Mouse (Mus musculus) heart, embryonic 11.5 days (tissue): ENCODE data around the gene Iqschfp. TPM values are rescaled to one million over a fixed set of nuclear protein-coding genes. Genes with fewer than 3 reads are reported as not detected.

Experiments used
- ATAC-seq: fragments of 200-750 bp; cut with Nextera tagmentation; replicated peaks from 2 replicates; pipeline ENCODE4 v1.8.0; 2017; ENCODE audit warnings: moderate library complexity; ENCODE audit not compliant: insufficient number of reproducible peaks, low FRiP score, low TSS enrichment
- H3K27ac ChIP-seq: fragments of 300-500 bp; sonication (generic); 2 replicates; pipeline ENCODE4 v1.5.1; 2014; ENCODE audit warnings: mild to moderate bottlenecking, low read depth, low read length
- H3K27me3 ChIP-seq: fragments of 300-500 bp; sonication (generic); 2 replicates; pipeline ENCODE4 v1.6.1; 2014; ENCODE audit warnings: mild to moderate bottlenecking, low read length, mixed read lengths; ENCODE audit not compliant: control insufficient read depth, insufficient read depth
- H3K36me3 ChIP-seq: fragments of 300-500 bp; sonication (generic); 2 replicates; pipeline ENCODE4 v1.6.1; 2014; ENCODE audit warnings: mild to moderate bottlenecking, low read length, moderate library complexity, mixed read lengths; ENCODE audit not compliant: control insufficient read depth, insufficient read depth
- H3K4me1 ChIP-seq: fragments of 300-500 bp; sonication (generic); 2 replicates; pipeline ENCODE4 v1.6.1; 2014; ENCODE audit warnings: low read length; ENCODE audit not compliant: control insufficient read depth, insufficient read depth
- H3K4me2 ChIP-seq: fragments of 300-500 bp; sonication (generic); 2 replicates; pipeline ENCODE4 v1.6.1; 2014; ENCODE audit warnings: mild to moderate bottlenecking, moderate library complexity
- H3K4me3 ChIP-seq: fragments of 300-500 bp; sonication (generic); 2 replicates; pipeline ENCODE4 v1.5.1; 2014; ENCODE audit warnings: low read depth, low read length
- H3K9ac ChIP-seq: fragments of 300-500 bp; sonication (generic); 2 replicates; pipeline ENCODE4 v1.6.1; 2014; ENCODE audit warnings: mild to moderate bottlenecking, low read depth, low read length, moderate library complexity
- H3K9me3 ChIP-seq: fragments of 300-500 bp; sonication (generic); replicated peaks from 2 replicates; pipeline ENCODE4 v1.6.1; 2016; ENCODE audit warnings: low read length; ENCODE audit not compliant: control insufficient read depth
- WGBS: fragments of 180-500 bp; shearing (Covaris S2); extraction: QIAGEN DNeasy Blood & Tissue Kit; methylation state at CpG from one replicate; pipeline ENCODE4 v1.1.7; 2014; ENCODE audit not compliant: insufficient replicate concordance; 5-methylcytosine and 5-hydroxymethylcytosine counted together
- polyA plus RNA-seq: library from polyadenylated mRNA; unstranded; fragments of >200 nt; fragmentation: Nextera tagmentation; extraction: Ambion mirVana; gene quantifications from 2 replicates; pipeline ENCODE4 v1.2.1, GENCODE M21; 2014

Gene Iqschfp
- polyA plus RNA-seq, 1 experiment from 2014 or later = 0.26 TPM

DNA sequence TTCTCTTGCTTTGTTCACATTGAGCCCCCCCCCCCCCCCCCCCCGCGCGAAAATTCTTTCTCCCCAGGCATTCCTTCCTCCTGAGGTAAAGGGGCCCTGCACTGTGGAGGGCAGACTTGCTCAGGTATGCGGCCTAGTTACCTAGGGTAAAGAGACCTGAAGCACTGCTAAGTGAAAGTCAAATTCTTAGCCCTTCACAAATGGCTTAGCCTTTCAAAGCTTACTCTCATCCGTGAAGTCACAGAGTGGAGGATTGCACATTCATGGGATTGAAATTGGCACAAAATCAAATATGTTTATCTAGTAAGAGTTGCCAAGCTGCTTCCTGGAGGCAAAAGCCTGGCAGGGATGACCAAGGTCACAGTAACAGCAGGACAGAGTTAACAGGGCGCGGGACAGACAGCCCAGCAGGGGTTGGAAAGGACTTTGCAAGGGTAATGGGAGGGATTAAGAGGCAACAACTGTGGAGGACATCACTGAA is 642.6 kb downstream of the Iqschfp start:
- H3K27ac ChIP-seq = peak overlapping the region; percentile 75
- no peaks in the 10 kb centered on the region for H3K27me3 ChIP-seq
- H3K9me3 ChIP-seq = no peaks in the 10 kb centered on the region
- no peak overlapping the region for H3K4me3 ChIP-seq
- peak; percentile 47; the same call in 1 of the 2 replicates for ATAC-seq
- H3K4me2 ChIP-seq = no peak overlapping the region
- peak overlapping the region; percentile 46; the same call in 1 of the 2 replicates for H3K9ac ChIP-seq
- H3K36me3 ChIP-seq = no peaks in the 10 kb centered on the region
- 19% methylated on average over 5 of the region's 7 CpGs for WGBS
- H3K4me1 ChIP-seq = peaks cover 24% of the 10 kb centered on the region

DNA sequence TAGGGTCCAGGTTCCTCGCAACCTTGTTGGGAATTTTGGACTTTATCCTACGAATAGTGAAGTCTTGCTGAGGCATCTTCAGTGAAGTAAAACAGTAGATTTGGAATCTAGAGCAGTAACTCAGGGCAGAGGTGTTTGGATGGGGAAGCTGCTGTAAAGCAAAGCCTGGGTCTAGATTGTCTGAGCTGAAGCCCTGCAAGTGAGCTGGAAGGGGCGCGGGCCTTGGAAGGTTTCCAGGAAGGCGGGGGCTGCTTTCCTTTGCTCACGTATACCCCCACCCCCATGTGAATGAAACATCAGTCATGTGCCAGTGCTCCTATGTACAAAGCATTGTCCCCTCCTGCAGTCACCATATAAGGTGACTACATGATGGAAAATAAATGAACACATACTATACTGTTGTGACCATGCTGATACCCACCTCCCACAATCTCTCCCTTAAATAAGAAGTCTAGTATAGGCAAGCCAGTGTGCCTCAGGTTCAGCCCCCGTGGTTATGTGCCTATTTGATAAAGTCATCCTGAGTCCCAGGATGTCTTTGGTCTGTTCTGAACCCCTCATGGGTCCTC is 643.2 kb downstream of the Iqschfp start:
- ATAC-seq = peak; percentile 36; the same call in 1 of the 2 replicates
- Histone ChIP-seq H3K4me2 (no peak overlapping the region), H3K9me3 (no peaks in the 10 kb centered on the region), H3K27ac (peak overlapping the region; percentile 75), H3K4me3 (no peak overlapping the region), H3K9ac (no peak overlapping the region), H3K4me1 (peaks cover 27% of the 10 kb centered on the region), H3K27me3 (no peaks in the 10 kb centered on the region), H3K36me3 (no peaks in the 10 kb centered on the region)
- WGBS = 69% methylated on average over 7 of the region's 7 CpGs

DNA sequence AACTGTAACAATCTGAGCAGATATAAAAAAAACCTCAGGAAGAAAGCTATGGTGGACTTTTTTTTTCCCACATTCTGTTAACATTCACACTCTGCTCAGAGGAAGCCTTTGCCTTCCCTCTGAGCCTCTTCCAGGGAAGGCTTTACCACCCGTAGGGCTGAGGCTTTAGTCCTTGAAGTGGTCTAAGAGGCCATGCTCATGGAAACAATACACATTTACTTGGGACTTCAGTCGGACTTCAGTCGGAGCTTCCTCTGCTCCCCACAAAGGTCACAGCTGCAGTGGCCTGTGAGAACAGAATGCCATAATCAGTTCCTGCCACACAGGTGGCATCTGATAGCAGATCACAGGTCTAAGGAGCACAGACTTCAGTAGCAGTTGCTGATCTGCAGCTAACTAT is 644.0 kb downstream of the Iqschfp start:
- WGBS = 59% methylated on average over 3 of the region's 3 CpGs
- no peaks in the 10 kb centered on the region for H3K36me3 ChIP-seq
- H3K27me3 ChIP-seq = no peaks in the 10 kb centered on the region
- no peaks in the 10 kb centered on the region for H3K9me3 ChIP-seq
- no peak overlapping the region for H3K27ac ChIP-seq
- H3K4me2 ChIP-seq = no peak overlapping the region
- ATAC-seq = no peak
- H3K4me1 ChIP-seq = peaks cover 27% of the 10 kb centered on the region
- H3K4me3 ChIP-seq = no peak overlapping the region
- no peak overlapping the region for H3K9ac ChIP-seq

DNA sequence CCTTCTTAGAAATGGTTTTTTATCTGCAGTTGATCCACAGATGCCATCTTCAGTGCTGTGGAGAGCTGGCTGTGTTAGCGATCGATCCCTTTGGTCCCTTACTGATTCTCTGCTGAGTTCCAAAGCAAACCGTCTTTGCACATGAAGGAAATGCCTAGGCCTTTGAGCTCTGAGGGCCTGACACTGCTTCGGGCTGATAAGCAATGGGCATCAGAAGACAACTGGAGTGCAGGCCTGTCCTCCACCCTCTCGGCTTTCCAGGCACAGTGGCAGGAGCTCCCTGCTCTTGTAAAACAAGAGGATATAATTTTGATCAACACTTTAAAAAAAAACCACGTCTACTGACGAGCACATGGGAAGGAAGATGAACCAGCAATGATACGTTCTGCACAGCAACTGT is 649.7 kb downstream of the Iqschfp start:
- peaks cover 20% of the 10 kb centered on the region for H3K4me1 ChIP-seq
- H3K27me3 ChIP-seq = no peaks in the 10 kb centered on the region
- H3K4me2 ChIP-seq = no peak overlapping the region
- H3K4me3 ChIP-seq = no peak overlapping the region
- no peaks in the 10 kb centered on the region for H3K9me3 ChIP-seq
- no peak overlapping the region for H3K9ac ChIP-seq
- 53% methylated on average over 8 of the region's 8 CpGs for WGBS
- no peak overlapping the region for H3K27ac ChIP-seq
- H3K36me3 ChIP-seq = no peaks in the 10 kb centered on the region
- no peak for ATAC-seq

DNA sequence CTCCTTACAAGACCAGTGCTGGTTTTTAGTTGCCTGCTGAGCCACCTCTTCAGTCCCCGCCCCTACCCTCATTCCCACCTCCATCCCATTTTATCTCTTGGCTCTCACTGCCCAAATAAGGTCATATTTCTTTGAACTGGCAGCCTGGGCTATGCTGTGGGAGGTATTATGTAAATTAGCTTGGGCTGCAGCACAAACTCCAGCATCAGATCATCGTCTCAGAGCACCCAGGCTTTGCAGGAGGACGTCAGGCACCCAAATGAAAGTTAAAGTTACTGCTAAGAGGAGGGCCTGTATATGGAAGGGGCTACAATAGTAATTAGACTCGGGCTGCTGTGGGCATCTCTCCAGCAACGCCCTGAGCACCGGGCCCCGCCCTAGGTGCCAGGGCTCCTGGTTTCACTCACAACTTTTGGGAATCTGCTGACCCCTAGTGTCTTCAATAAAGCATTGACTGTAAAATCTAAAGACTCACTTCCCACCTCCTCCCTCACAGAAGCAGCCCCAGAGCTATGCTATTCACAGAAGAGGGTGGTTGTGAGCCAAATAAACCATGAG is 651.0 kb downstream of the Iqschfp start:
- H3K36me3 ChIP-seq = no peaks in the 10 kb centered on the region
- H3K27me3 ChIP-seq = no peaks in the 10 kb centered on the region
- peak overlapping the region; percentile 52; the same call in 1 of the 2 replicates for H3K9ac ChIP-seq
- H3K4me2 ChIP-seq = peak overlapping the region; percentile 67
- ATAC-seq = peak; percentile 72; the same call in 1 of the 2 replicates
- H3K9me3 ChIP-seq = no peaks in the 10 kb centered on the region
- peak overlapping the region; percentile 18 for H3K4me3 ChIP-seq
- 6% methylated on average over 7 of the region's 7 CpGs for WGBS
- no peak overlapping the region for H3K27ac ChIP-seq
- H3K4me1 ChIP-seq = peaks cover 20% of the 10 kb centered on the region

DNA sequence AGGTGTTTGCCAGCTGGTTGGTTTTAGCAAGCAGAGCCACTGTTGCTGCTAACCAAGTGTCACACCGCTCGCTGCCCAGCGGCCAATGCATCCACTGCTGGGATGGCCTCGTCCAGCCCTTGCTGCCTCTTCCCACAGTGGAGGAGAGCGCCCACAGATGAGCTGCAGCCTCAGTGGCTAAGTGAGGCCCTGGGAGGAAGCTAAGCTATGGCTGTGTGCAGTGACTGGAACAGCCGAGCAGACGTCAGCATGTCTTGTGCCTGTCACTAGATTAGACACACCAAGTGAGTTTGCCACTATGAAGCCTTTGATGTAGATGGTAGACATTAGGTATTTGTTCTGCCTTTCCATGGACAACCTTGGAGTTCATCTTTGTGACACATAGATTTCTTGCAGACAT is 652.8 kb downstream of the Iqschfp start:
- Histone ChIP-seq H3K9ac (no peak overlapping the region), H3K4me2 (no peak overlapping the region), H3K27ac (no peak overlapping the region), H3K9me3 (no peaks in the 10 kb centered on the region), H3K4me3 (no peak overlapping the region), H3K36me3 (no peaks in the 10 kb centered on the region), H3K4me1 (peaks cover 23% of the 10 kb centered on the region), H3K27me3 (no peaks in the 10 kb centered on the region)
- ATAC-seq = no peak
- WGBS = 65% methylated on average over 7 of the region's 7 CpGs

DNA sequence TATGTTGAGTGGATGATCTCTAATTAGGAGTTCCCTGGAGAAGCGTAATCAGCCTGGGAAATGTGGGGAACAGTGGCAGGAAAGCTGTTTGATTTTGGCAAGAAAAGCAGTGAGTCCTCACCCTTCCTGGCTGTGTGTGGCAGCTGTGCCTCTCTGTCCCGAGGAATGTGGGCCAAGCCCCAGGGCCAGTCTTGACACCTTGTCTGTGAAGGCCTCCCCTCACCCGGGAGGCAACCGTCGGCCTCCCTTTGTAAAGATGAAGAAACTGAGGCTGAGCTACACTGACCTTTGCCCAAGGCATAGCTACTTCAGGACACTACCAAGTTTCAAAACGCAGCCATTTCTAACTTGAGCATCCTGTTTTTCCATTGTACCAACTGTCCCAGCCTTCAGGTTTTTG is 653.9 kb downstream of the Iqschfp start:
- Histone ChIP-seq H3K36me3 (no peaks in the 10 kb centered on the region), H3K9me3 (no peaks in the 10 kb centered on the region), H3K4me2 (no peak overlapping the region), H3K4me1 (peaks cover 26% of the 10 kb centered on the region), H3K27me3 (no peaks in the 10 kb centered on the region), H3K4me3 (no peak overlapping the region), H3K27ac (no peak overlapping the region), H3K9ac (no peak overlapping the region)
- ATAC-seq = no peak
- WGBS = 50% methylated on average over 6 of the region's 6 CpGs

DNA sequence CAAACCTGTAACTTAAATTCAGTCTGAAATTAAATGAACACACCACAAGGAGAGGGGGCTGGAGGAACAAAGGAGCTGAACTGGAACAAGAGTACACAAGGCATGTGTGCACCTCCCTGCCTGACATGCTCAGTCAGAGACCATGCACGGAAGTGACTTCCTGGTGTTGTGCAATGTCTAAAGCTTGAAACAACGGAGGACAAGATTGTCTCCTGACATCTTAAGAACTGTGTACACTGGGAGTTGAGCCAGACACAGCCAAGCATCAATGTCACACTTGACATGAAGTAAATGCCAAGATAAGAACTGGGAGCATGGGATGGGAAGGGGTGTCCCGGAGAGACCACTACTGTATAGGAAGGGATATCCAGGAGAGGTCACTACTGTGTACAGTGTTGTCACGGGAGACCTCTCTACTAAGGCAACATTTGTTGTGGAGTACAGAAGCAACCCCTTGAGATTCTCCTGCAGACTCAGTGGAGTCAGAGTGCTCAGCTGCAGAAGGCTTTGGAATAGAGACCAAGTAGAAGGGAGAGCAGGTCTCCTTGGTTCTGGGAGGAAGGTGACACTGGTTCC is 663.1 kb downstream of the Iqschfp start:
- no peak overlapping the region for H3K4me2 ChIP-seq
- H3K27ac ChIP-seq = no peak overlapping the region
- H3K4me1 ChIP-seq = peaks cover 25% of the 10 kb centered on the region
- ATAC-seq = peak; percentile 43; the same call in 1 of the 2 replicates
- H3K9ac ChIP-seq = no peak overlapping the region
- H3K36me3 ChIP-seq = no peaks in the 10 kb centered on the region
- no peak overlapping the region for H3K4me3 ChIP-seq
- no peaks in the 10 kb centered on the region for H3K27me3 ChIP-seq
- 23% methylated on average over 4 of the region's 4 CpGs for WGBS
- H3K9me3 ChIP-seq = no peaks in the 10 kb centered on the region
